Mouse (Mus musculus) 3T3-L1 (cell line): ENCODE measurements around the gene Metap1.

Experiments used
- DNase-seq: peaks from one replicate; pipeline ENCODE4 v3.0.0-alpha.2; 2015; ENCODE audit warnings: low read depth, low spot score

Metap1 gene

GRCm38 (mm10) chr3:138489327-138490033 is at the start of gene Metap1:
Gene Metap1, minus strand, starts transcription at chr3:138489515.
- peak; percentile 87 for DNase-seq

- DNase-seq: no peak
Measured at GRCm38 (mm10) chr3:138536031-138536430, 46.7 kb upstream of the Metap1 start.

- no peak for DNase-seq
Measured at GRCm38 (mm10) chr3:138532764-138533163, 43.4 kb upstream of the Metap1 start.

DNA sequence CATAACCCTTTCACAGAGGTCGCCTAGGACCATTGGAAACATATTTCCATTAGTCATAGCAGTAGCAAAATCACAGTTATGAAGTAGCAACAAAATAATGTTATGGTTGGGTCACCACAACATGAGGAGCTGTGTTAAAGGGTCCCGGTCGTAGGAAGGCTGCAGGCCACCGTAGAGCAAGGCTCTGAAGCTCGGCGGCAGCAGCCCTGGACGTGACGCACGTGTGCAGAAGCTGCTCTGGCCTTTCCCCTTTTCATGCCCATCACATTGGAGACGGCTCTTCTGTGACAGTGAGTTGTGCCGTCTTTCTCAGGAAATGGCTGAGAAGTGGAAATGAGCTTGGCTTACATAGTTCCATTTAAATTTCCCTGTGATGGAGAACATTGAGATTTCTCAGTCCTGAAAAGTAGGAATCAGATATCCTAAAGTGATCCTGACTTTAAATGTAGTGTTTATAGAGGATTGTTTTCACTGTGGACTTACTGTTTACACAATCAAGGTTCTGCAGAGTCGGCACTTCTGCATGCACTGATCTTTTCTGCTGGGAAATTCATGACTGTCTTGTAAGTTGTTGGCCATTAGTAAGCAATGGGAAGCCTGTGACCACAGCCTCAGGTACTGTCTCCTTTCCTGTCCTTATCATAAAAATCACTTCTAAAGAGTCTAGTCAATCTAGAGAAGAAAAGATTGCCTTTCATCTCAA is 42.3 kb upstream of the Metap1 start:
- DNase-seq: no peak

- no peak for DNase-seq
Measured at GRCm38 (mm10) chr3:138530578-138531478, 41.5 kb upstream of the Metap1 start.

DNA sequence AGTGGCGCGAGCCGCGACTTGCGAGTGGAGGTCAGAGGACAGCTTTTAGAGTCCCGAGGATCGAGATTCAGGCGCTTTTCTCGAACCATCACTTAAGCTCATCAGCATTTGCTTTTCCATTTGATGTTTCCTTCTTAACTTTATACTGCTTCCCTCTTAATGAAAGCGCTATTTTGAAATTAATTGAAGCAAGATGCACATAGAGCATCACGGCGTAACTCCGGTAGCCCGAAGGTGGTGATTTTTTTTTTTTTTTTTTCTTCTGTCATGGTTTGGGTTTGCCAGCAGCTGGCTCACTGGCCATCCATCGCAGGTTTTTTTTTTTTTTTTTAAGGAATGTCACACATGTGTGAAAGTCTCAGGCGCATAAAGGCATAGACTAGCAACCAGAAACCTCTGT is 39.0 kb upstream of the Metap1 start:
- peak; percentile 52 for DNase-seq

GRCm38 (mm10) chr3:138527667-138528231 is 38.4 kb upstream of the Metap1 start:
- DNase-seq: peak; percentile 82

GRCm38 (mm10) chr3:138526916-138527666 is 37.8 kb upstream of the Metap1 start:
- peak; percentile 99 for DNase-seq

- peak; percentile 96 for DNase-seq
Measured at GRCm38 (mm10) chr3:138526073-138526915, 37.0 kb upstream of the Metap1 start, which contains the start of gene Eif4e. Gene Eif4e, plus strand, starts transcription at chr3:138526179.

DNA sequence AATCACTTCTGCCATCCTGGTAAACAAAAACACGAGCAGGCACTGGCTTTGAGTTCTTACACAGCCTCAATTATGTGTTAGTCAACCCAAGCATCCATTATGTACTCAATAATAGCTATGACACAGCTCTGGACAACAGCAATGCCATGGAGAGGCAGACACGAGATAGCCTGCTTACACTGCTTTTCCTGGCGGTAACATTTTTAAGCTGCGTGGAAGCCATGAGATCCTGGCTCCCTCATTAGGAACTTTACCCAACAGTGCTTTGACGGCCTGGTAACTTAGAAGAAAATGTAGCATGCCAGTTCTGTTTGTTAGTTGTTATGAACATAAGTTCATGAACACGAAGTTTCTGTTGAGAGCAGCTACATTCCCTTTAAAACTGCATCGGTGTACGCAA is 36.2 kb upstream of the Metap1 start:
- peak; percentile 17 for DNase-seq

GRCm38 (mm10) chr3:138523956-138524355 is 34.6 kb upstream of the Metap1 start:
- no peak for DNase-seq

GRCm38 (mm10) chr3:138519218-138519617 is 29.9 kb upstream of the Metap1 start:
- no peak for DNase-seq

DNA sequence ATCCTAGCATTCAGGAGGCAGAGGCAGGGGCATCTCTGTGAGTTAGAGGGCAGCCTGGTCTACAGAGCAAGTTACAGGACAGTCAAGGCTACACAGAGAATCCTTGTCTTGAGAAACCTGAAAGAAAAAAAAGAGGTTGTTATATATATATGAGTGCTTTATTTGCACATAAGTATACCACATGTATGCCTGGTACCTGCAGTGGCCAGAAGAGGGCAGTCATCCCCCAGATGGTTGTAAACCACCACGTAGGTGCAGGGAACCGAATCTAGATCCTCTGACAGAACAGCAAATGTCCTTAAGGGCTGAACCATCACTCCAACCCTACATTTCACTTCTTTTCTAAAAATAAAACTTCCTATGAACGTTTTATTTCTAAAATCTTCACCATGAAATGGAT is 28.6 kb upstream of the Metap1 start:
- DNase-seq: peak; percentile 26

- DNase-seq: peak; percentile 93
Measured at GRCm38 (mm10) chr3:138515656-138516370, 26.5 kb upstream of the Metap1 start.

GRCm38 (mm10) chr3:138514749-138515148 is 25.4 kb upstream of the Metap1 start:
- DNase-seq: peak; percentile 54

DNA sequence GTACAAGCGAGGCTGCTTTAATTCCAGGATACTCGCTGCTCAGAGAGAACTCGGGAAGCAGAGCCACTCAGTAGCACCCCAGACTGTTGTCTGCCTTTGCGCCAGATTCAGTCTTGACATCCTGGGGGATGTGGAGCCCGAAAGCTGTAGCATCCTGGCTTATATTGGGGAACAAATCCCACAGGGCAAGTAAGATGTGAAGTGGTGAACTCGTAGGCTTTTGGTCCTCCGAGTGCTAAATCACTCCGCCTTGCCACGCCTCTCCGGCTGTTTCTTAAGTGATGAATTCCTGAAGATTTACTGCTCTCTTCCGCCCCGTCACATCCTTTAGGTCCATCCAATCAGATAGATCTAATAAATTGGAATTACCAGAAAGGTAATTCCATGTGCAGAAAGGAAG is 23.9 kb upstream of the Metap1 start:
- DNase-seq: no peak

DNA sequence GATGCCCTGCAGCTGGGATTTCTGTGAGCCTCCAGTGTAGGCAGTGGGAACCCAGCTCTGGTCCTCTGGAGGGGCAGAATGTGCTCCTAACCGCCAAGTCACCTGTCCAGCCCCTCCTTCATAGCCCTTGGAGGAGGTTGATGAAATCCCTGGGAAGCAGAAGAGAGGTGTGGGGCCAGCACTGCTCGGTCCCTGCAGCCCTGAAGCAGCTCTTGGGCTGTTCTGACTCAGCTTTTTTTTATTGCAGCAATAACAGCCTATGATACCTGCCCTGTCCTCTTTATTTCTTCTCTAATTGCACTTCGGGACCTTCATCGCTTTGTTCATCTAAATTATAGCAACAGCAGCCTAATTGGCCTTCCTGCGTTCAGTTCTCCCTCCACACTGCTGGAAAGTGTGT is 21.2 kb upstream of the Metap1 start:
- DNase-seq: no peak

DNA sequence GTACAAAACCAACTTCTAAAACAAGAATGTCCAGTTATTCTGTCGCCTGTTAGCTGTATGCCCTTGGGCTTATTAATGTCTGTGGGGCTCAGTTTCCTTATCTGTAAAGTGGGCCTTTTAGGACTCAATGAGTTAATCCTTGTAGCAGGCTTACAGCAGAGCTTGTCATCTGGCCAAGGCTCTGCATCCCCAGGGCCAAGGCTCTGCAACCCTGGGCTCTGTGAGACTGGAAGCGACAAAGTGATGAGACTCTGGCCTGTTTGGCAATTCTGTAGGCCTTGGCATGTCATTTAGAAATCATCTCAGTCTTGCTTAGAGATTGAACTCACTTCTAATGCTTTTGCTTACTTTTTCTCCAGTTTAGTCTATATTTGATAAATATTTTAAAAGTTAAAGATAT is 20.3 kb upstream of the Metap1 start:
- no peak for DNase-seq

DNA sequence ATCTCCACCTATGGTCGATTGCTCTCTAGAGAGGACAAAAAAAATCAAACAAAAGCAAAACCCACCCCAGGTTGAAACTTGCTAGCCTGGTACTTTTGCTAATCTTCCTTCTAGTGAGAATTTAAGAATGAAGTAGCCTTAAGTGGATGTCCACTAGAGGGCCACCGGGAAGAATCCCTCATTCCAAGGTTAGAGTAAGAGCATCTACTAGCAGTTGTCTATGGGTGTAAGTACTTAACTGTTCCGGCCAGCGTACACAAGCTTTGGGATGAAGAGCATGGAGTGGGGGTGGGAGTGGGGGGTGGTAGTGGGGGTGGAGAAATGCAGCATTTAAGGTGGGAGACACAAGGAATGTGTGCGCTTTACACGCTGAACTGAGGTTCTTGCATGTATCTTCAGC is 17.4 kb upstream of the Metap1 start:
- peak; percentile 75 for DNase-seq
